Mouse (Mus musculus): ENCODE measurements at regions not wholly inside any gene's neighbourhood (a gene's known extent, or its start where the extent isn't known, plus 50 kb on each side); places are given as distances from the start of the nearest gene placed in this dataset.
A peak's percentile ranks its signal among the peaks of the same experiment; 100 is the strongest.
"Not testable (repeated sequence)": the region's sequence is repeated elsewhere in the genome, so short reads cannot be mapped to it uniquely, and the experiment has no call there.

DNA sequence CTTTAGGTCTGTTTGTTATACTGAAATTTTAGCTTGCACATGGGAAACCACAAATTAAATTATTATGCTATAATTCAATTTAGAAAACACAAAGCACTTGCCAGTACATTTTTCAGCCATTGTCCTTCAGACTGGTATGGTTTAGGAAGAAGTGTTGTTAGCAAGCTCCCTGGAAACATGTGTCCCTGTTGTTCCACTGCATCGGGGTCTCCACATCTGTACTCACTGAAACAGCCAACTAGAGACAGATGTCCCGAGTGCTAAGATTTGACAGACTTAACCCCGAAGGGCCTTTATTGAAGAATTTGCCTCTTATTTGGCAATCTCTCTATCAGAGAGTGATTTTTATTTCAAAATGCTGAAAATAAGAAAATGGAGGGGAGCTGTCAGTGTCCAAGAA, 362.6 kb downstream of the Rfpl4b start:
- DNase-seq (ENCODE audit: low spot score in 2 of 2) = no peak

DNA sequence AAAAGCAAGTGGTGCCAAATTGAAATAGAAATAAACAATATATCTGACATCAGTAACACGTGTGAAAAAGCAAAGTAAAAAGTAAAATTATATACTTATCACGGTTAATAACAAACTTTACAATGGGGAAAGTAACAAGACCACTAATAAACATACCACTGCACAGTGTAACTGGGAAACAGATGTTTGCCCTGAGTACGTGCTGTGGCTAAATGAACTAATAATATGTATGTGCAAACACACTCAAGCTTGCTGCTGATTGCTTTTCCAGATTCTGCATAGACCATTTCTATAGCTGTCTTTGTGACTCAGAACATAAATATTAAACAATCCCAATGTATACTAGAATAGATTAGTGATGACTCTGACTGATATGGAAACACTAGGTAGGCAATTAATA, 363.2 kb downstream of the Rfpl4b start:
- no peak for DNase-seq (ENCODE audit: low spot score in 2 of 2)

DNA sequence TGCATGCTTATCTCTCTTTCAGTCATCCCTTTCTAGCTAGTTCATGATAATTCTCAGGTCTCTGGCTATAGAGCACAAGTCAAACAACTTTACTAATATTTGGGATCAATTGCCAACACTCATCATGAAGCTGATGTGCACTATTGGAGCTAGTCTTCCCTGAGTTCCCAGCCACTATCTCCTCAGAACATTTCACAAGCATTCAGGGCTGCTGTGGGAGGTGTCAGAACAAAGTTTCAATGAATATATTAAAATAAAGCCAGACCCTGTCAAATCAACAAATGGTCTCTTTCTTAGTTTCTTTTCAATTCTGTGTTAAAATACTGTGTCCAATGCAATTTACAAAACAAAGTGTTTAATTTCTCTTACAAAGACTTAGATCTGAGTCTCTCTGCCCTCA, 364.8 kb downstream of the Rfpl4b start:
- no peak for DNase-seq (ENCODE audit: low spot score in 2 of 2)

DNA sequence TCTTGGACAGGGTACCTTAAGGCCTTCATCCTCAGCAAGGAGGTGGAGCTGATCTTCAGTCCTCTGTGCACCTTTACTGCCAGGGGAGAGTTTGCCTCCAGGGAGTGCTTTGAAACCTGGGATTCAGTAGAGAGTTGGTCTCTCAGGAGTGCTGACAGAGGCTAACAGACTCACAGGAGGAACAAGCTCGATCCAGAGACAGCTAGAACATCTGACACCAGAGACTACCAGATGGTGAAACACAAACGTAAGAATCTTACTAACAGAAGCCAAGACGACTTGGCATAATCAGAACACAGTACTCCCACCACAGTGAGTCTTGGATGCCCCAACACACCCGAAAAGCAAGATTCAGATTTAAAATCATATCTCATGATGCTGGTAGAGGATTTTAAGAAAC, 372.3 kb downstream of the Rfpl4b start:
- DNase-seq (ENCODE audit: low spot score in 2 of 2) = no peak

DNA sequence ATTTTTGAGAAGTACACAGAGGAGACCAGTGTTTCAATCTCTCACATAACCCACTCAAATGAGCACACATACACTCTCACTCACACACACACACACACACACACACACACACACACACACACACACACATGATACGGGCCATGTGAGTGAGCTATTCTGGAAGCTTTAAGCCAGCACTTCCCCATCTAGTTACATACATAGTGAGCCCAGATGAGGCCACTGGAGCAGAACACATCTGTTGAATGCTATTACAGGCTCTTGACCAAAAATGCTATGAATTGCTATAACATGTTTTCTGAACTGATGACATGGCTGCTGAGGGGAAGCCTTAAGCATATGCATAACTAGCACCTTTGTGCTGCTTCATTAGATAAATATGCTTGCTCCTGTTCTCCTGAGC, 373.9 kb downstream of the Rfpl4b start:
- no peak for DNase-seq (ENCODE audit: low spot score in 2 of 2)

DNA sequence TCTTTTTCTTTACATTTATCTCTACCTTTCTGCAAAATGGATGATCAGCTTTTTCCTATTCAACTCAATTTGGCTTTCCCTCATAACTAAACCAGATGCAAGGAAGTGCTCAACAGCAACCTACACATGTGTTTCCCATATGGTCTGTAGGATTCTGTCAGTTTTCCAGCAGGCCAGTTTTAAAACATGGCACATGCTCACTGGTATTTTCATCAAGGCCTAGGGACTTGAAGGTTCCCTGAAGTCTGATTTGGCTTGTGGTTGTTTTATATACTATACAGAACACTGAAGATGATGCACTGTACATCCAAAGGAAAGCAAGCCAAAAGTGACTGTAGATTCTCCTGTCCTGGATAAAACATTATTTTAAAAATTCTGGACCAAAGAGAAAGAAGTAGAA, 374.3 kb downstream of the Rfpl4b start:
- DNase-seq (ENCODE audit: low spot score in 2 of 2) = no peak

DNA sequence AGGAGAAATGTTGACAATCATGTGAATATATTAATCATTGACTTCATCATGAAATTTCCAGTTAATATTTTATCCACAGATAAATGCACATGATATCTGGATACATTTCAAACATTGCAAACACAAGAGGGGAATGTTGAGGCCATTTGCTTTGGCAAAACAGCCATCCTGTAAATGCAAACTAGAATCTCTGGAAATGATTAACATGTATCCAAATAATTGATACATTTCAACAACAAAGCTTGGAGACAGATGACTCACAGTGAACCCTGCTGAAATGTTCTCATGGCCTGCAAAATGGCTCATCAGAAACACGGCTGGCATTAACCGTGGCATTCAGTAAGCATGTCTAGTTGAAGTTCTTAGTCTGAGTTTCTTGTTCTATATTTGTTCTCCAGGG, 382.3 kb downstream of the Rfpl4b start:
- DNase-seq (ENCODE audit: low spot score in 2 of 2) = no peak

DNA sequence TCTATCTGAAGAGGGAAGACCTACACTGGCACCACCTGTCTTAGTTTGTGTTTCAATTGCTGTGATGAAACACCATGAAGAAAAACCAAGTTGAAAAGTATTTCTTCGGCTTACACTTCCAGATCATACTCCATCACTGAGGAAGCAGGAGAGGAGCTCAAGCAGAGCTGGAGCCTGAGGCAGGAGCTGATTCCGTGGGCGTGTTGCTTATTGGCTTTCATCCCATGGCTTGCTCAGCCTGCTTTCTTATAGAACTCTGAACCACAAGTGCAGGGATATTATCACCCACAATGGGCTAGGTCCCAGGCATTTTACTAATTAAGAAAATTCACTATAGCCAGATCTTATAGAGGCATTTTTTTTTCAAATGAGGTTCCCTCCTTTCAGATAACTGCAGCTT, 384.7 kb downstream of the Rfpl4b start:
- DNase-seq (ENCODE audit: low spot score in 2 of 2) = no peak

DNA sequence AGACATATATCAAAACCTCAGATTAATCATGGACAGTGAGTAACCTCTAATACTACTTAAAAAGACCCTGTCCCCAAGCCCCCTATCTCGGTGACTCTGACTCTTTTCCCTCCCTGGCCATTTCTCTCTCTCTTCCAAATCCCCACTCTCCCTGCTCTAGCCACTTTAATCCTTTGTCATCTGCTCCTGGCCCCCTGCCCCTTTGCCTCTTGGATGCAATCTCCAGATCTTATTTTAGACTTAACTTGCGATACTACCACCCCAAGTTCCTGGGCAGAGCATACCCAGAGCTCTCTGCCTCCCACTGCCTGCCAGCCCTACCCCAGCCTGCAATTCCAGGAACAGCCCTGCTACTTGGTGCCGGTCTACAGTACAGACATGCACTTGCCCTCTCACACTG, 400.0 kb downstream of the Rfpl4b start:
- DNase-seq (ENCODE audit: low spot score in 2 of 2) = no peak

DNA sequence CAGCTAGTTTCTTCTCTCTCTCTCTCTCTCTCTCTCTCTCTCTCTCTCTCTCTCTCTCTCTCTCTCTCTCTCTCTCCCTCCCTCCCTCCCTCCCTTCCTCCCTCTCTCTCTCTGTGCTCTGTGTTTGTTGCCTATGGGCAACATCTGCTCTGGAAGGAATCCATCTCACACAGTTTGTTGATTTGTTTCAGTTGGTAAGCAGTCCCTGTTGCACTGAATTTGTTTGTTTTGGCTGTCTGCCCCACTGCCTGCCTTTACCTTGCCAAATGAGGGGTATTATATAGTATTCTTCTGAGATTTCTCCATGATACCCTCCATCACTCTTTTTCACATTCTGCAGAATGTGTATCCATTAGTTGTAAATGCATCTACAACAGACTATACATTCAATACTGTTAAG, 401.8 kb downstream of the Rfpl4b start:
- DNase-seq (ENCODE audit: low spot score in 2 of 2) = no peak

DNA sequence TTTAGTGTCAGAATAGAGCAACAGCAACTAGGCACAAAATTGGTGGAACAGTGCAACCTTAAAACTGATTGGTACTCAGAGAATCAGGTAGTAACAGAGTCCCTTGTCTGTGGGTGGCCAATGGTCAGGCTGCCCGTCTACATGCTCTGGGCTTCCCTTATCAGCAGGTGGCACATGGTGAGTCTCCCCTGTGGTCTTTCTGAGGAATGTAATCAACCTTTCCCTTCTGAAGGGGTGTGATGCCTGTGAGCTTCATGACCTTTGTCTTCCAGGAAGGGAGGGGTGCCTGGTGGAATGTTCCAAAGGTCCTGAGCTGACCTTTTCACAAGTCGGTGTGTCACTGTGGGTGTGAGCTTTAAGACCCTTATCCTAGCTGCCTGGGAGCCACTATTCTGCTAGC, 438.4 kb downstream of the Rfpl4b start:
- no peak for DNase-seq (ENCODE audit: low spot score in 2 of 2)

DNA sequence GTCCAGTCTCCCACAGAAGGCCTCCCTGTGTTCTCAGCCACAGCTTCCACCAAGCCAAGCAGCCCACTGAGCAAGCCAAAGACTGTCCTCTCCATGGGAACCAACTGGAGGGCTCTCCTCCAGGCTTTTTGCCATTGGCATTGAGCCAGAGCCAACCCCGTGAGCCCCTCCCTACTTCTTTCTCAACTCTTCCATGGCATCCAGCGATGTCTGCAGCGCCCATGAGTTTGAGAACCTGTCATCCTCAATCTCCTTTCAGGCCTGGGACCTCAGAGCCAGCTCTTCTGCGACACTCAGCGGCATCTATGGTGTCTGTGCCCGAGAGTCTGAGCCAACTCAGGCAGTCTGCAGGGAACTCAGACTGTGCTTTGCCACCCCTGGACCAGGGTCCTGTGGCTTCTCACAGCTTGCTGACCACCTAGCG, 439.7 kb downstream of the Rfpl4b start:
- peak; percentile 18 to 23 for DNase-seq (ENCODE audit: low spot score in 2 of 2)

DNA sequence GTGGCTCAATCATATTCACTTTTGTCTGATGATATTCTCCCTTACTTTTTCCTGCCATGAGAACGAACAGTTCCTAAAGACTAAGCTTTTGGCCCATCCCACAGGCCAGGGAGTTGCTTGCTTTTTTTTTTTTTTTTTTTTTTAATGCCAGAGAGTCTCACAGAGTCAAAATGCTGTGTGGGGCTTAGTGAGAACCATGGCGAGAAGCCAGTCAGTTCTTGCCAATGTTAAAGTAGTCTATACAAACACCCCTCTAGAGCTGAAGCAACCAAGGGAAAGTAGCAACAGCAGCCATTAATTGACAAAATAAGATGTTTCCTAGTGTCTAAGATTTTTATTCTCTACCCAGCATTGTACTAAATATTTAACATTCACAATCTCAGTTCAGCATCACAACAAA, 441.2 kb downstream of the Rfpl4b start:
- no peak for DNase-seq (ENCODE audit: low spot score in 2 of 2)

DNA sequence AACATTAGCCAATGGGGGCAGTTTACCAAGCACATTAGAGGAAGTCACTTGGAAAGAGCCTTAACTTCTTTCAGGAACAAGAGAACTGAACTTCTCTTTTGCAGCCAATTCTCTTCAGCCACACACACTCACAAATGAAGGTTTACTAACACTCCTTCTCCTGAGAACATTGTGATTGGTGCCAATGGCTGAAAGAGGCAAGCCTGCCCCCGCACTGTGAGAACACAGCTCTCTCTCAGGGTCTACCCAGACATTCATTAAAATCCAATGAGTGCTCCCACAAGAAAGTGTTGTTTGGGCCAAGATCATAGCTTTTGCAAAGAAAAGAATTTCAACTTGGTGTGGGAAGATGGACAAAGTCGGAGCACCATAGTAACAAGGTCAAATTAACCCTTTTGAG, 454.8 kb downstream of the Rfpl4b start:
- no peak for DNase-seq (ENCODE audit: low spot score in 2 of 2)

DNA sequence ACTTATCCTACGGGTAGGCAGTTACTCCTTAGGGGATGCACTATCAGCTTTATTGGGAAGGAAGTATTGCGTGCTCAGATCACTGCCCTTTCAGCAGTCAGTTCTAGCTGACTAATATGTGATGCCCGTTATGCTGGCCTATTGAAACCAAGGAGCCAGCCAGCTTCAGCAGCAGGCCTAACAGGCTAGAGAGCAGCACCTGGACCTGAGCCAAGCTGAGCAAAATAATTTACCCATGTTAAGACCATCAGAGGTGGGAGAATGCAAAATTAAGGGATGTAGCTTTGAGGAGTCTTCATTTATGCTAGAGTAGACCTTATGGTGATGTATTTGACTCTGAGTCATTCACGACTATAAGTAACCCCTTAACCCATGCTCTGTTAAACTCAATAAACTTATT, 456.7 kb downstream of the Rfpl4b start:
- DNase-seq (ENCODE audit: low spot score in 2 of 2) = no peak

DNA sequence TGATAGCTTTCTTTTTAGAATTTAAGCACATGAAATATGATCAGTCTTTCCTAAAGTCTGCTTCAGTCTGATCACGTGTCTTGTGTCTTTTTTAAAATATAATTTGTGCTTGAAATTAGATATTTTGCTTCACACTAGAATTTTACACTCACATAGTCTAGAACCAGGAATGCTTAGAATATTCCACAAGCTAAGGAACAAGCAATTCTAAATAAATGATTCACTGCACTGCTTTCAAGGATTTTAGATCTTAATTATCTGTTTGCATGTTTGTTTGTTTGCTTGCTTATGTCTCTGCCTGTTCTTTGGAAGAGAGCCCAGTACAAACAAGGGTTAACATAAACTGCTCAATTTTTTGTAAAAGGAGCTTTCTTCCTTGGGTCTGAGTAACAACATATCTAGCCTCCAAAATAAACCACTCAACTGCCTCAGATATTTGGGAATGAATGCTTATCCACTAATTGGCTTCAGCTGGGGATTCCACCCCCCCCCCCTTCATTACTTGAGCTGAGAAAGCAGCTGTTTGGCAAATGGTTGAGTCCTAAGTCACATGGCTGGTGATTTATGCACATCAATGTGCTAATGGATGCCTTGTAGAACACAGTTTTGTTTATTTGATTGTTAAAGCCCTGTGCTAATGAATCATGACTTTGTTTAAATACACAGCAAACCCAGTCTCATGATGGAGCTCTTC, 463.9 kb downstream of the Rfpl4b start:
- no peak for DNase-seq (ENCODE audit: low spot score in 2 of 2)

DNA sequence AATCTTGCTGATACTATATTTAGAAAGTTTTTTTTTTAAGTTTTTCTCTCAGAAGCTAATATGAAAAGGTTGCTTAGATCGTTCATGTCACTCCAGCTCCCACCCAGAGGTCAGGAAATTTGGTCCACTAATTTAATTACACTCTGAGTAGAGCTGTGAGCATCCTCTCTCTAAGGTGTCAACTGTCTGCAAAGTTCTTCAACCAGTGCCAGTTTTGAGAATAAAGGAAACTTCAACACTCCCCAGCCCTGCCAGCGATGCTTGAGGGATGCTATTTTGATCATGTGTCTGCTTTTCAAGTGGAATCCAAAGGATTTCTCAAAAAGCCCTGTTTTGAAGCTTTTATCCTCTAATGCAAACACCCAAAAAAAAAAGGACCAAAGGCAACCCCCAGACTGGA, 467.6 kb downstream of the Rfpl4b start:
- DNase-seq (ENCODE audit: low spot score in 2 of 2) = no peak

DNA sequence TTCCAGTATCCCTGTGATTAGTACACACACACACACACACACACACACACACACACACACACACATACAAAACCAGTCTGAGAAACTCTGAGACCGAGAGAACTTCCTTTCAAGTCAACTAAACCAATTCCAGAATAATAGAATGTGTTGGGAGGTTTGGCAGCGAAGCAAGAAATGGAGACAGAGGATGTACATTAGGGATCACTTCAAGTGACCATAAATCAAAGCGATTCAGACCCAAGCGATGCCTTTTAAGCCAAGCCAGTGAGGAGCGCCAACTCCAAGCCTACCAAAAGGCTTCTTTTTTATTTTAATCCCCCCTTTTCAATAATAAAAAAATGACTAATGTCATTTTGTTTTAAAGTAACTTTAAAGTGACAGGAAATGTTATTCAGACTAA, 468.1 kb downstream of the Rfpl4b start:
- DNase-seq (ENCODE audit: low spot score in 2 of 2) = no peak

DNA sequence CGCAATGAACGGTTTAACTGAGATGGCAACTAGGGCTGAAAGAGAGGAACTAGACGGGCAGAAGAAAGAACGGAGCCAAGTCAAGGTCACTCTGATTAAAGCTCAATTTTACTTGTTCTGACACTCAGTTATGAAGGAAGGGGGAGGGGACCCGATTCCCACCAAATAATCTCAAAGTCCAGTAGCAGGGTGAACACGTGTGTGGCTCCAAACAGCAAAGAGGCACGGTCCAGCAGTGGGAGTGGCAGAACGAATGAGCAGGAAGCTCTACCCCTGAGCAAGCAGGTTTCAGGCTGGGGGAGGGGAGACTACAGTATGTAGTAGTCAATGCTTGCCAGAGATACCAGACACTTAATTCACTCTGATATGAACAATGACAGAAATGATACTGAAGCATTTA, 474.6 kb downstream of the Rfpl4b start:
- DNase-seq (ENCODE audit: low spot score in 2 of 2) = not testable (repeated sequence)

DNA sequence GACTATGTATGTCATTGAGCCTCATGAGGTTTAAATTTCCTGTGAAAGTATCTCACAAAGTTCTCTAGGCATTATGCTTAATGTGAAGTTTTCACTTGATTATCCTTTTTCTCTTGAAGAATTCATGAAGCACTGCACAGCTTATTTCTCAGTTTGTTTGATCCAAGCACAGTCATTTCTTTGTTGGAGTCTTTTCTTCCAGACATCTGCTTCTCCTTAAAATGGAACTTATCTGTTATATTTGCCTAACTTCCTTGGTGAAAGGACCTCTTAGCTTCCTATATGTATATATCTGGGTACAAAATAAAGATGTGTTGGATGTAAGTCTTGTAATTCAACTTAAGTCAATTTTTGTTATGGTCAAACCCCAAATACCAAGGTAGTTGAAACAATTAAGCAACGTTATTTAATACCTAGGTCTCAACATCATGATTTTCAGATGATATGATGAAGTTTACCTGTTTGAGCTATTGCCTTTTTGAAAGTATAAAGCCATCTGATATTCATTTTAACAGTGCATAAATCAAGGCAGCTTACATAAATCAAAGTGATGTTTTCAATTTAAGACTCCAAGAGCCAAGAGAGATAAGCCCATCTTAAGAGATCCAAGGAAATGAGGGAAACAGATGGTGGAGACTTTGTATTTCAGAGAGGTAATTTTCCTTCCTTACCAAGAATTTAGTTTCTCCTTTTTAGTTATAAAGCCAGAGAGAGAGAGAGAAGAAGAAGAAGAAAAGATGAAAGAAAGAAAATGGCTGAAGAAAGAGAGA, 481.0 kb downstream of the Rfpl4b start:
- no peak for DNase-seq (ENCODE audit: low spot score in 2 of 2)

DNA sequence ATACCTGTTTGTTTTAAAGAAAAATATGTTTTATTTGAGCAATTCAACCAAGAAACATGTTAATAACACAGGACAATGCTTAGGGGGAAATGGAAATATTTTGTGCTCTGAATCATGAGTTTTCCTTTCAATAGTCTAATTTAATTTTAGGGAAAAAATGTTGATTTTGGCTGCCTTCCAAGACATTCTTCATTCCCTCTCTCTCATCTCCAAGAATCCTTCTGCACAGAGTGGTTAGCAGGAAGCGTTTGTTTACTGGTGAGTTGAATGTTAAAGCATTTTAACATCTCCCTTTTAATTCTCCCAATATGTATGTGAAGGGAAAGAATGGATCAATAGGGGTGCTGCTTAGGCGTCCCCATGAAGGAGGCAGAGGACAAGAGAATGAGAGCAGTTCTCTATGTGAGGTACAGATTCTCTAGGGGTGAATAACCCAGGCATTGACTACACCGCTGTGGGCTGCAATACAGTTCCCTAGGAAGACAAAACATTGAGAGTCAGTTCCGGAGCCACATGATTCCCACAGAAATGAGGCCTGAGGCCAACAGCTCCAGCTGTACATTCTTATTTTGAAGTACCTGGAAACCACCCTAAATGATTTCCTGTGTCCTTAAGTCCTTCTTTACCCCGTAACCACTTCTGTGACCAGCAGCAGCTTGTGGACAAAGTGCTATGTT, 512.7 kb downstream of the Rfpl4b start:
- no peak for DNase-seq (ENCODE audit: low spot score in 2 of 2)

DNA sequence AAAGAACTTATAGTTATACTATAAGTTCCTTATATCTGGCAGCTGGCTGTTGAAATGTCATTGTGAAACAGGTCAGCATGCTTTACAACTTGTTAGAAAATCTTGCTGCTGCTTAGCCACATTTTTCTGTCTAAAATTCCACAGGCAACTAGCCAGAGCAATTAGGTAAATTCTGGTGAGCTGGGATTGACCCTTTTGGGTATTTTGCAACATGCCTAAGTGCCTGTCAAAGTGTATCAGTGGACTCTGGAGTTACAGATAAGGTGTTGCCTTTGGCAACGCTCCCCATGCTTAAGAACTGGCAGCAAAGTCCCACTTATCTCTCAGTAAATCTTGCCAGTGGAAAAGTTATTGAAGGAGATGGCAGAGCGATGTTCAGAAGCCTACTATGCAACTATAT, 525.9 kb downstream of the Rfpl4b start:
- DNase-seq (ENCODE audit: low spot score in 2 of 2) = no peak

DNA sequence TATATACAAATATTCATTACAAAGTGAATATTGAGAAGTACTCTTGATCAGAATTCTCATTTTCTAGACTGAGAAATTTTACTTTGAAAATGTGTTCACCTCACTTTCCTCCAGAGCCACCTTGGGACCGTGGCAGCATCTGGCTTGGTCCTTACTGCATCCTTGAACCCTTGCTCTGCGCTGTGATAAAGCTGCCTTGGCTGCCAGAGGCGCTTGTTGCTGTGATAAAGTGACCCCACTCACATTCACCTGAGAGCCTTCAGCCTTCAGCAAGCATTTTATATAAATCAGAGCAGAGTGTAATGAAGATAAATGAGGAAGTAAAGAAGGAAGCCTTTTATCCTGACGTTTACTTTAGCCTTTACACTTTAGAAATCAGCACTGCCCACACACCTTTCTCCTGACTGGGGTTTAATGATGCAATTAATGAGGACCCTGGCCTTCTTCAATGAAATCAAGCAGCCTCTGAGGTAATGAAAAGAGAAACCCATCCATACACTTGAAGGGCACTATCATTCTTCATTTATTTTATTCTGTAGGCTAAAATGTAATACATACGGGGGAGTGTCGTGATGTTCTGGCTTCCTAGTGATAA, 532.8 kb downstream of the Rfpl4b start:
- no peak for DNase-seq (ENCODE audit: low spot score in 2 of 2)
